35 mouse cellular contexts compared by ENCODE assay signal in the genomic region with DNA sequence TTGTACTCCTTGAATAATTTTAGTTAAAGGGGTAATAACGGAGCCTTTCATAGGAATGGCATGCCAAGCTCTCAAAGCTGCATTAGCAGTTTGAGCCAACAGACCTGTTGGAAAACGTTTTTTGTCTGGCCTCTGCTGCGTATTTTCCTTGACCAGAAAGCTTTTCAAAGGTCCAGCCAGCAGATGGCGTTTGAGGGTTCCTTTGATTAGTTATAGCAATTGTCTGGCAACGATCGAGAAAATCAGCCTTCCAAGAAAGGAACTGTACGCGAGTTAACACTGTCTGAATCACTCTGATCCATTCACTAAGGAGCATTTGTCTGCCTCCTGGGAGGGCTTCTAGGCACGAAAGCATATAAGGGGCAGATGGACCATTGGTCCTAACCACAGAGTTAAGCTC. TPM values are rescaled to one million over a fixed set of nuclear protein-coding genes. Genes with fewer than 3 reads are reported as not detected.
DNase-seq lines count a peak whose midpoint lies in the region; ATAC-seq and TF ChIP-seq lines count a peak whose summit lies in the region.
"Had no signal": no experiment of that assay in that cellular context is flagged by ENCODE, and none has a peak within 500 bp of the region (broad histone marks: within the 10 kb centered on the region; RNA-seq: fewer than 3 reads in every experiment).

No protein-coding gene starts in this region.

- no peaks in the 10 kb centered on the region for H3K4me1 ChIP-seq in E14TG2a.4 (replicated peaks; ENCODE audit: low read depth, low read length)
- no peaks in the 10 kb centered on the region for H3K4me1 ChIP-seq in ES-E14 (ENCODE audit: control insufficient read depth in 2 of 2, insufficient read depth in 2 of 2, low read length in 2 of 2, poor library complexity in 1 of 2)
- no peaks in the 10 kb centered on the region for H3K4me1 ChIP-seq in kidney, embryonic 16.5 days (ENCODE audit: insufficient read depth, low read length)
- H3K4me1 ChIP-seq: forebrain, embryonic 10.5 days; forebrain, embryonic 13.5 days; hindbrain, embryonic 12.5 days; hindbrain, embryonic 15.5 days had no signal

- no peak for ATAC-seq in kidney, embryonic 16.5 days (ENCODE audit: low FRiP score, low TSS enrichment)
- ATAC-seq: CD4-positive, CD25-positive, alpha-beta regulatory T cell, adult 4 months; forebrain, embryonic 13.5 days; forebrain, embryonic 16.5 days; intestine, postnatal 0 days had no signal

- H3K9me3 ChIP-seq in E14TG2a.4 (ENCODE audit: low read length) (peaks cover 84% of the 10 kb centered on the region), ES-E14 (ENCODE audit: control insufficient read depth, insufficient read depth, low read depth, low read length) (peaks cover 1% of the 10 kb centered on the region; the same call in 1 of the 2 replicates)
- peaks cover 39% of the 10 kb centered on the region for H3K9me3 ChIP-seq in kidney, embryonic 16.5 days (ENCODE audit: low read length)

- peak; percentile 40 for DNase-seq in ES-E14 (ENCODE audit: low read depth, low spot score)
- peak; percentile 7 for DNase-seq in splenic B cell, adult 2 months (ENCODE audit: low read depth, low spot score)
- no peak for DNase-seq in kidney, adult 11 months
- DNase-seq in gastrocnemius, adult 8-10 months (ENCODE audit: low spot score in 2 of 2) = no peak
- DNase-seq: adrenal gland, adult 2 months; adrenal gland, postnatal 14 days; cerebellum, adult 11-12 months; cerebellum, adult 8-10 months; cerebellum, postnatal 10 days; cerebellum, postnatal 36 days; gastrocnemius, postnatal 14 days; heart, adult 11 months had no signal

- H3K4me3 ChIP-seq in E14TG2a.4 (replicated peaks; ENCODE audit: low read length) = no peak overlapping the region
- peak overlapping the region in 1 of 2 experiments; percentile 11; a peak in 1 of 4 replicates for H3K4me3 ChIP-seq in ES-E14 (ENCODE audit: insufficient read depth in 1 of 2, low read depth in 1 of 2, low read length in 2 of 2, poor library complexity in 1 of 2, severe bottlenecking in 1 of 2)
- H3K4me3 ChIP-seq in kidney, embryonic 16.5 days (ENCODE audit: low read length) = no peak overlapping the region
- H3K4me3 ChIP-seq: forebrain, embryonic 10.5 days; forebrain, embryonic 13.5 days; hindbrain, embryonic 12.5 days; hindbrain, embryonic 15.5 days had no signal

- no peak overlapping the region for H3K4me2 ChIP-seq in kidney, embryonic 16.5 days (replicated peaks; ENCODE audit: low read depth, low read length)
- H3K4me2 ChIP-seq: forebrain, embryonic 13.5 days; heart, embryonic 11.5 days; hindbrain, embryonic 12.5 days; hindbrain, embryonic 15.5 days had no signal

- 70% methylated on average over 9 of the region's 9 CpGs for WGBS in kidney, embryonic 16.5 days

- no peaks in the 10 kb centered on the region for H3K36me3 ChIP-seq in E14TG2a.4 (ENCODE audit: insufficient read depth, low read length)
- no peaks in the 10 kb centered on the region for H3K36me3 ChIP-seq in ES-E14 (ENCODE audit: control insufficient read depth, insufficient read depth, low read length, poor library complexity, severe bottlenecking)
- H3K36me3 ChIP-seq in splenic B cell, adult 2 months (ENCODE audit: control insufficient read depth, insufficient read depth, low read length, poor library complexity, severe bottlenecking) = no peaks in the 10 kb centered on the region
- no peaks in the 10 kb centered on the region for H3K36me3 ChIP-seq in kidney, embryonic 16.5 days (ENCODE audit: insufficient read depth, low read length)
- H3K36me3 ChIP-seq: forebrain, embryonic 10.5 days; hindbrain, embryonic 12.5 days; hindbrain, embryonic 15.5 days had no signal

- no peaks in the 10 kb centered on the region for H3K27me3 ChIP-seq in E14TG2a.4 (ENCODE audit: insufficient read depth, low read length)
- H3K27me3 ChIP-seq in splenic B cell, adult 2 months (ENCODE audit: control insufficient read depth, insufficient read depth, low read length, poor library complexity, severe bottlenecking) = no peaks in the 10 kb centered on the region
- H3K27me3 ChIP-seq in kidney, embryonic 16.5 days (ENCODE audit: insufficient read depth, low read length) = no peaks in the 10 kb centered on the region
- H3K27me3 ChIP-seq: forebrain, embryonic 13.5 days; hindbrain, embryonic 12.5 days; hindbrain, embryonic 15.5 days had no signal

- TF ChIP-seq CTCF in E14TG2a.4 (conservative IDR thresholded peaks at IDR 0.05; ENCODE audit: low read length) = peak; percentile 19; the same call in 1 of the 2 replicates

- H3K27ac ChIP-seq in ES-E14 (ENCODE audit: insufficient read depth, low read depth, low read length, poor library complexity, severe bottlenecking) = no peak overlapping the region
- H3K27ac ChIP-seq in kidney, embryonic 16.5 days (ENCODE audit: low read length) = no peak overlapping the region
- H3K27ac ChIP-seq: forebrain, embryonic 10.5 days; forebrain, embryonic 13.5 days; hindbrain, embryonic 12.5 days; hindbrain, embryonic 15.5 days had no signal

- in situ Hi-C loops in ES-E14 (cut with MboI; ENCODE audit: low sequenced_read_pairs in 2 of 2, unreplicated experiment in 2 of 2) = no loop called here

- no peak overlapping the region for H3K9ac ChIP-seq in ES-E14 (ENCODE audit: insufficient read depth, low read depth, low read length, poor library complexity, severe bottlenecking)
- H3K9ac ChIP-seq in kidney, embryonic 16.5 days (replicated peaks; ENCODE audit: low read length) = no peak overlapping the region
- H3K9ac ChIP-seq: forebrain, embryonic 13.5 days; hindbrain, embryonic 12.5 days; hindbrain, embryonic 15.5 days had no signal

TF ChIP-seq in ES-E14, 5 proteins besides CTCF, POLR2A, EP300 and RAD21:
- no peak for TF ChIP-seq MAFK (IDR thresholded peaks at IDR 0.05; ENCODE audit: insufficient read depth, low read depth, low read length)
- TF ChIP-seq ZC3H11A (IDR thresholded peaks at IDR 0.05; ENCODE audit: borderline replicate concordance, low read depth, low read length) = peak; percentile 58

RNA-seq across cellular contexts. Expression of a gene that starts 31.6 kb away (rescaled TPM):
- not detected in 2 replicates for total RNA-seq in ES-E14 (2012; rRNA removed)
- not detected in 2 replicates for polyA plus RNA-seq in kidney, embryonic 16.5 days (2015; fragmentation: Nextera tagmentation; extraction: Ambion mirVana)
- not detected for total RNA-seq in gastrocnemius, adult 8-10 months (2022)
- total RNA-seq: adrenal gland, adult 2 months; adrenal gland, postnatal 14 days; gastrocnemius, adult 18-20 months; gastrocnemius, postnatal 14 days; gastrocnemius, postnatal 4 days; heart, adult 8-10 months; heart, postnatal 25 days; hematopoietic stem cell, adult 5-6 weeks had no signal
- polyA plus RNA-seq: adrenal gland, adult 2 months; brain, embryonic 14.5 days; cortical plate, adult 2 months; embryonic facial prominence, embryonic 11.5 days; embryonic facial prominence, embryonic 14.5 days; forebrain, embryonic 10.5 days; forebrain, embryonic 13.5 days; forebrain, embryonic 16.5 days; heart, embryonic 11.5 days; heart, embryonic 14.5 days; heart, postnatal 0 days; hindbrain, embryonic 12.5 days; hindbrain, embryonic 15.5 days; intestine, embryonic 14.5 days; intestine, postnatal 0 days had no signal

RNA-seq across cellular contexts. Expression of a gene that starts 53.3 kb away (rescaled TPM):
- total RNA-seq in ES-E14 (2012; rRNA removed) = not detected in 2 replicates
- polyA plus RNA-seq in kidney, embryonic 16.5 days (2015; fragmentation: Nextera tagmentation; extraction: Ambion mirVana) = not detected in 2 replicates
- not detected for total RNA-seq in gastrocnemius, adult 8-10 months (2022)
- total RNA-seq: adrenal gland, adult 2 months; adrenal gland, postnatal 14 days; gastrocnemius, adult 18-20 months; gastrocnemius, postnatal 14 days; gastrocnemius, postnatal 4 days; heart, adult 8-10 months; heart, postnatal 25 days; hematopoietic stem cell, adult 5-6 weeks had no signal
- polyA plus RNA-seq: adrenal gland, adult 2 months; brain, embryonic 14.5 days; C2C12; CD4-positive, CD25-positive, alpha-beta regulatory T cell, adult 4 months; cortical plate, adult 2 months; embryonic facial prominence, embryonic 11.5 days; embryonic facial prominence, embryonic 14.5 days; forebrain, embryonic 10.5 days; forebrain, embryonic 13.5 days; forebrain, embryonic 16.5 days; heart, embryonic 11.5 days; heart, embryonic 14.5 days; heart, postnatal 0 days; hindbrain, embryonic 12.5 days; hindbrain, embryonic 15.5 days; intestine, embryonic 14.5 days; intestine, postnatal 0 days had no signal

Comparison
In these comparisons a context has a peak if more than half of its experiments do, and no peak if none do; other contexts are left out.
1. DNase-seq: peak in ES-E14 (single experiment) and splenic B cell, adult 2 months (single experiment); none in kidney, adult 11 months (single experiment) and gastrocnemius, adult 8-10 months (0 of 2).